Mouse (Mus musculus) cerebellum, adult 9-10 months (tissue): ENCODE results near the gene Cstb.

Experiments
- DNase-seq: peaks from one replicate; pipeline ENCODE4 v3.0.0; 2022

Cstb gene

DNA sequence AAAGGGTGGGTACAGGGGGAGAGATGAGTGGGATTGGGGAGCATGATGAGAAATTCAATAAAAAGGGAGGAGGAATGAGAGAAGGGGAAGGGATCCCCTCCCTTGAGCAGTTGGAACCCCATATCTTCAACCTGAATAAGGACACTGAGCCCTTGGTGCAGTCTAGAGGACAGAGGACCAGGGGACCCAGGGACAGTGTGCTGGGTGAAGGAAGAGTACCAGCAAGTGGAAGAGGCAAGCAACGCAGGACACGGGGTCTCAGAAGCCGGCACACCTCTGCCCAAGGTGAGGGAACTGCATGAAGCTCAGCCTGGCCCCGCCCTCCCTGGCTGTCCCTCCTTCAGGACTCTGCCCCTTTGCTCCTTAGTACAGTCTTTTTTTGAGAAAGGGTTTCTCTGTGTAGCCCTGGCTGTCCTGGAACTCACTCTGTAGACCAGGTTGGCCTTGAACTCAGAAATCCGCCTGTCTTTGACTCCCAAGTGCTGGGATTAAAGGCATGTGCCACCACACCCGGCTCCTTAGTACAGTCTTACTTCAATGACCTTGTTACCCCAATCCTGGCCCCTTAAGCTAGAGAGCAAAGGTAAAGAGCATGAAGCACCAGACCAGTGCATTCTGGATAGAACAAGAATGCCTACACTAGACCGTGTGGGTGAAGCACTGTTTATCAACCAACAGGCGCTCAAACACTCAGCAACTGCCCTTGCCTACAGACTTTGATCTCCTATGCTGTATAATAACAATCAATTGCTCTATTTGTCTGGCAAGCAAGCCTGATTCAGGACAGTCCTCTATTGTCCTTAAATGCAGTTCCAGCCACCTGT lies 37.7 kb downstream of the Cstb start:
- DNase-seq: no peak

DNA sequence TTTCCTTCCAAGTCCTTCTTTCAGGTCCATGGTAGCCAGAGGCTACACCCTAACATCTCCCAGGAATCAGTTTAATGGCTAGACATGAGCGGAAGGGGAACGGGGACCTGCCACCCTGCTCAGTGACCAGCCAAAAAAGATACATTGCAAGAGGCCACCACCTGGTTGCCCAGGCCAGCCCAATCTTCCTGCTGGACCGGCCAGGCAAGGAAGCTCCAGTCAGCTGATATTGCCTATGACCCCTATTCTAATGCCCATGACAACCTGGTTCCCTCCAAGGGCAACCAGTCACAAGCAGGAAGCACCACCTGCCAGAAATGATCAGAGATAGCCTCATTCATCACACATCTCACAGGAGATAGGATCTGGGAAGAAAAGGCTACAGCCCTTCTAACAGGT lies 38.3 kb downstream of the Cstb start:
- DNase-seq: peak; percentile 53

- no peak for DNase-seq
Observed at GRCm38 (mm10) chr10:78464201-78464791, 38.8 kb downstream of the Cstb start.

- DNase-seq: peak; percentile 97
Observed at GRCm38 (mm10) chr10:78464792-78465207, 39.3 kb downstream of the Cstb start, which contains the start of gene Pdxk. TSS of gene Pdxk (minus strand) at chr10:78464975.

DNA sequence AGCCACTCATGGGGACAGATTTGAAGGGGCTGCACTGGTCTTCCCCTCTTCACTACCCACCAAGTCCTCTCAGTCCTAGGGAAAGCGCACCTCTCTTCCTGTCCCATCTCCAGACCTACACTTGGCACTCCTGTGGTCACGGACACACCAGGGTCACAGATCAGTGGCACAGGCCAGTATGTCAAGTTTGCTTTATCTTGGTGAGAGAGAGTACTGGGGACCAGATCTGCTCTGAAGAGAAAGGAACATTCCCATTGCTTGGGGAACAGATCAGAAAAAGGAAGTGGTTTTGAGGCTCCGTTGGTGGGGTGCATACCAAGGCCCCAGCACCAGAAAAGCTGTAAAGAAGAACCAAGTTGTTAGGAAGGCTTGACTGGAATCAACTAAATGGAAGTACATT lies 40.0 kb downstream of the Cstb start:
- DNase-seq: no peak

DNA sequence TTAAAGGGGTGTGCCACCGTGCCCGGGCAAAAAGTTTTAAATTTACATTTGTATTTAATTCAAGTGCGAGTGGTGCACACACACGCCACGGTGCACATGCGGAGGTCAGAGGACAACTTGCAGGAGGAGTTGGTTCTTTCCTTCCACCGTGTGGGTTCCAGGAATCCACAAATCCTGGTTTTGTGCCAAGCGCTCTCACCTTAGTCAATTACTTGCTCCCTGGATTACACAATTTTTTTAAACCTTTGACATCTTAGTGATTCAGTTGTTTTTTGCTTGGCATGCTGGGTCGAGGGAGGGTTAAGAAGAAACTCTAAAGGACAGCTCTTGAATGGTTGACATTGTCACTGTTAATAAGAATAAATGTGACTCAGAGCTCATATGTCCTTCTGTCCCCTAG lies 41.2 kb downstream of the Cstb start:
- no peak for DNase-seq

GRCm38 (mm10) chr10:78467761-78468310 lies 42.4 kb downstream of the Cstb start:
- DNase-seq: no peak

GRCm38 (mm10) chr10:78470582-78471313 lies 45.3 kb downstream of the Cstb start:
- no peak for DNase-seq

GRCm38 (mm10) chr10:78472046-78472445 lies 46.6 kb downstream of the Cstb start:
- no peak for DNase-seq

DNA sequence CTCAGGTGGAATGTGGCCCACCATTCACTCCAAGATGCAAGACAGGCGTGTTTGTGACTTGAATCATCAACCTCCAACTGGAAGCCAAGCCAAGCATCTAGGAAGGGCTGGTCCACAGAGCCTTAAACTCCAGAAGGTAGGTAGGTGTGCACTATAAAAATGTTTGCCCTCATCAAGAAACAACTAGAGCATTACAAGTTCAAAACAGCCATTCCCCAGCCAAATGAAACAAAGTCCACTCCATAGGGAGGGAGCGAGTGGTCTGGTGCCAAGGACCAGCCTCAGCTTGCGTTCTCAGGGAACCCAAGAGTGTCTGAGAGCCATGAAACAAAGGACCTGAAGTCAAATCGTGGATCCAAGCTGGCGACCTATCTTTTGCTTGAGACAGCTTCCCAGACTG lies 48.0 kb downstream of the Cstb start:
- DNase-seq: no peak

DNA sequence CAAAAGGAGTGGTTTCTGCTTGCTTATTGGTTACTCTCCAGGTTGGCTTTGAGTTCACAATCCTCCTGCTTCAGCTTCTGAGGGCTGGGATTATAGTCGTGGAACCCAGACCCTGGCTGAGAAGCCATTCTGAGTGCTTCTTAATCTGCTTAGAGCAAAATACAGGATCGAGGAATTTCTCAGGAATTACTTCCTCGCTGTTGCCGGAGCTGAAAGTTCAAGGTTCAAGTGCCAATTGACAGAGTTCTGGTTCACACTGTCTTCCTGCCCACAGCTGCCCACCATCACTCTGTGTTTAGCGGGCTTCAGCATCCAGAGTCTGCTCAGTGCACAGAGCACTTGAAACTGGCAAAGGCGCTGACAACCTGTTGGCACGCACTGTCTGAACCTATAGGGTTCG lies 49.3 kb downstream of the Cstb start:
- no peak for DNase-seq

DNA sequence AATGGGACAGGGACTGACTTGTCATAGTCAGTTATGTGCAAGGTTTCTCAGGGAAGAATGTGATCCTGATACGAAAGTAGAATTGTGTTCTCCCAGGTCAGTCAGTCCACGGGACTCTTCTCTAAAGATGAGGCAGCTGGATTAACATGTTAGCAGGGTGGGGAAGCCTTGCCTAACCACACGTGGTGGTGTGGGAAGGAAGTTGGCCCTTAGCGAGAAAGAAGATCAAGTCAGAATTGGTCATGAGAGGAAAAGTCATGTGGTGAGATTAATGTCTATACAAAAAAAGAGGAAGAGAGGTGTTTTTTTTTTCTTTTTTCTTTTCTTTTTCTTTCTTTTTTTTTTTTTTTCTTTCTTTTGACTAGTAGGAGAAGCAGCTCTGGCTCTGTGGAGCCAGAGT lies 51.4 kb downstream of the Cstb start:
- no peak for DNase-seq
